Mouse (Mus musculus): Measurements from ENCODE around the gene Krt23.

Gene Krt23

GRCm38 (mm10) chr11:99454044-99454443 lies 38.9 kb downstream of the Krt23 start:
- DNase-seq (ENCODE audit: low read depth, low spot score) = no peak

- DNase-seq (ENCODE audit: low read depth, low spot score) = no peak
These were observed 44.2 kb downstream of the Krt23 start for GRCm38 (mm10) chr11:99448769-99449168.

- no peak for DNase-seq (ENCODE audit: low read depth, low spot score)
These were observed 51.7 kb downstream of the Krt23 start for GRCm38 (mm10) chr11:99441220-99441619.

- DNase-seq (ENCODE audit: low read depth, low spot score) = no peak
These were observed 53.5 kb downstream of the Krt23 start for GRCm38 (mm10) chr11:99439465-99439864.

GRCm38 (mm10) chr11:99437972-99438371 lies 55.0 kb downstream of the Krt23 start, which contains the start of gene Krt20:
TSS of gene Krt20 (minus strand) at chr11:99438150.
- DNase-seq (ENCODE audit: low read depth, low spot score) = no peak

DNA sequence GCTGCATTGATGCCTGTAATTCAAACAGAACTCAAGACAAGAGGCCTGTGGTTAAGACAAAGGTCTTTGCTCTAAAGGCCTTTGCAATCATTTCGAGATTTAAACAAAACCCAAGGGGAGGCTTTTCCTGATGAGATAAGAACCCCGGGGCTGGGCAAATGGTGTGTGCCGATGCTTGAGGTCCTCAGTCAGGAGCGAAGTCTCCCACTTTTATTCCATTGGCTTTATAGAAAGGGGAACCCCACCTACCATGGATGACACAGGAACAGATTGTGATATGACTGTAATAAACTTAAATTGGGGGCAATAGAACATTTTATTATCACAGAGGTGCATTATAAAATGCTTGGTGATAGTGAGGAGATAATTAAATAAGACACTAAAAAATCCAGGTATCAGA lies 56.3 kb downstream of the Krt23 start:
- no peak for DNase-seq (ENCODE audit: low read depth, low spot score)

DNA sequence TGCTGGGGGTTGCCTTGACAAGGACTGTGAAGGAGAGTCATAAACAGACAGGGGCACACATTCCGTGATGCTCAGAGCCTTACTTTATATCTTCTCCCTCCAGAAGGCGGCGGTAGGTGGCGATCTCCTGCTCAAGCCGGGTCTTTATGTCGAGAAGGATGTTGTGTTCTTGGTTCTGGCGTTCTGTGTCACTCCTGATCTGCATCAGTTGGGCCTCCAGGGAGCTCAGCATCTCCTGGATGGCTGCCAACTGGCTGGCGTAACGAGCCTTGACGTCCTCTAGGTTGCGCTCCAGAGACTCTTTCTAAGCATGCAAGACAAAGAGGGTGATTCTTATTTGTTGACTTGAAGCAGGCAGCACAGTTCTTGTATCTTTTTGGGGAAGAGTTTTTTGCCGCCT lies 62.3 kb downstream of the Krt23 start:
- no peak for DNase-seq (ENCODE audit: low read depth, low spot score)

Measured in CD4-positive helper T cell, adult 2 months (primary cell).